Mouse (Mus musculus): ENCODE measurements at regions not wholly inside any gene's neighbourhood (a gene's known extent, or its start where the extent isn't known, plus 50 kb on each side); places are given as distances from the start of the nearest gene placed in this dataset.

- TF ChIP-seq CTCF (IDR thresholded peaks at IDR 0.05; ENCODE audit: control insufficient read depth, insufficient read depth, insufficient read length): no peak
- no peak for TF ChIP-seq MYOD1 (IDR thresholded peaks at IDR 0.05; ENCODE audit: control insufficient read depth, insufficient read length, low read depth)
- TF ChIP-seq FOSL1 (IDR thresholded peaks at IDR 0.05; ENCODE audit: insufficient read depth, low read length, poor library complexity, severe bottlenecking): no peak
- no peak for TF ChIP-seq MAX (IDR thresholded peaks at IDR 0.05)
- no peak for TF ChIP-seq CEBPB (IDR thresholded peaks at IDR 0.05; ENCODE audit: low read depth)
These were observed 109.0 kb upstream of the Shb start for GRCm38 (mm10) chr4:45641272-45641671.
